Mouse (Mus musculus) testis, adult 2 months (tissue): Measurements from ENCODE around the gene Fbxo31.

Experiments used
- CTCF ChIP-seq: fragments of 200-500 bp; IDR thresholded peaks from 2 replicates; pipeline ENCODE4 v1.5.1; 2012; ENCODE audit warnings: low read depth, mild to moderate bottlenecking, inconsistent platforms, low read length, moderate library complexity; ENCODE audit not compliant: control insufficient read depth, insufficient read depth, insufficient replicate concordance
- POLR2A ChIP-seq: fragments of 200-500 bp; IDR thresholded peaks from 2 replicates; pipeline ENCODE4 v1.6.1; 2012; ENCODE audit warnings: low read depth, mild to moderate bottlenecking, inconsistent platforms, low read length, moderate library complexity; ENCODE audit not compliant: control insufficient read depth

GRCm38 (mm10) chr8:121513429-121513828, 65.2 kb downstream of the Fbxo31 start:
- TF ChIP-seq CTCF = peak; percentile 97
- TF ChIP-seq POLR2A = no peak
